Mouse (Mus musculus): Measurements from ENCODE around the gene Etfa. TPM values are rescaled to one million over a fixed set of nuclear protein-coding genes. Genes with fewer than 3 reads are reported as not detected.

Gene Etfa
- total RNA-seq, 2 experiments from 2014 or later = 46.9 to 49.1 TPM

- intact Hi-C loops (cut with DNase I) = no loop called here
Measured at GRCm38 (mm10) chr9:55432306-55433289, 79.4 kb downstream of the Etfa start.

GRCm38 (mm10) chr9:55430133-55430532 lies 81.9 kb downstream of the Etfa start:
- intact Hi-C loops (cut with DNase I) = no loop called here
- DNase-seq (ENCODE audit: low spot score in 2 of 2) = no peak

More at GRCm38 (mm10) chr9:55432306-55433289, 79.4 kb downstream of the Etfa start:
- no peak for DNase-seq (ENCODE audit: low spot score in 2 of 2)

GRCm38 (mm10) chr9:55429242-55429975 lies 82.6 kb downstream of the Etfa start:
- DNase-seq (ENCODE audit: low spot score in 2 of 2) = peak; percentile 79 to 81
- intact Hi-C loops (cut with DNase I) = loop anchor here (5.0 kb wide), 2 partner anchors 108 to 488 kb away; partner anchors contain the start of gene Isl2

GRCm38 (mm10) chr9:55425271-55425810 lies 86.7 kb downstream of the Etfa start:
- intact Hi-C loops (cut with DNase I) = loop anchor here (5.0 kb wide), 2 partner anchors 112 to 492 kb away; partner anchors contain the start of gene Isl2
- no peak for DNase-seq (ENCODE audit: low spot score in 2 of 2)

GRCm38 (mm10) chr9:55423451-55424424 lies 88.3 kb downstream of the Etfa start:
- DNase-seq (ENCODE audit: low spot score in 2 of 2) = no peak
- intact Hi-C loops (cut with DNase I) = no loop called here

- intact Hi-C loops (cut with DNase I) = no loop called here
Measured at GRCm38 (mm10) chr9:55421786-55422185, 90.3 kb downstream of the Etfa start.

GRCm38 (mm10) chr9:55411154-55411553 lies 100.9 kb downstream of the Etfa start:
- intact Hi-C loops (cut with DNase I) = no loop called here
- no peak for DNase-seq (ENCODE audit: low spot score in 2 of 2)

More at GRCm38 (mm10) chr9:55421786-55422185, 90.3 kb downstream of the Etfa start:
- no peak for DNase-seq (ENCODE audit: low spot score in 2 of 2)

- intact Hi-C loops (cut with DNase I) = no loop called here
- no peak for DNase-seq (ENCODE audit: low spot score in 2 of 2)
Measured at GRCm38 (mm10) chr9:55410430-55410829, 101.6 kb downstream of the Etfa start.

GRCm38 (mm10) chr9:55409833-55410232 lies 102.2 kb downstream of the Etfa start:
- intact Hi-C loops (cut with DNase I) = no loop called here
- DNase-seq (ENCODE audit: low spot score in 2 of 2) = no peak

GRCm38 (mm10) chr9:55408851-55409250 lies 103.2 kb downstream of the Etfa start:
- intact Hi-C loops (cut with DNase I) = no loop called here
- peak in 1 of 2 experiments; percentile 37 for DNase-seq (ENCODE audit: low spot score in 2 of 2)

- DNase-seq (ENCODE audit: low spot score in 2 of 2) = no peak
- intact Hi-C loops (cut with DNase I) = no loop called here
Measured at GRCm38 (mm10) chr9:55406773-55407172, 105.3 kb downstream of the Etfa start.

GRCm38 (mm10) chr9:55404976-55405702 lies 106.9 kb downstream of the Etfa start:
- DNase-seq (ENCODE audit: low spot score in 2 of 2) = no peak
- intact Hi-C loops (cut with DNase I) = no loop called here

Other genes starting within 250 kb of the Etfa start
- 1 to 10 TPM in 1 of 2 experiments, under 1 TPM in 1; 0.55 to 1.1 TPM for gene Nrg4, start 185.4 kb downstream of the Etfa start, total RNA-seq (2021)
- 10 to 100 TPM in 1 of 2 experiments, 1 to 10 TPM in 1; 9.5 to 10.5 TPM for gene Tmem266, start 185.3 kb downstream of the Etfa start, total RNA-seq (2021)
- not detected for gene Isl2, start 26.4 kb upstream of the Etfa start, total RNA-seq (2021)

Measured in left cerebral cortex, postnatal 14 days (tissue).